Mouse (Mus musculus) liver, postnatal 0 days (tissue): ENCODE results near the gene Tmem150b. TPM values are rescaled to one million over a fixed set of nuclear protein-coding genes. Genes with fewer than 3 reads are reported as not detected.

Source experiments
- ATAC-seq: fragments of 200-750 bp; cut with Nextera tagmentation; 2 replicates; pipeline ENCODE4 v1.8.0; 2017; ENCODE audit warnings: mild to moderate bottlenecking, moderate library complexity
- DNase-seq: peaks from one replicate; pipeline ENCODE4 v3.0.0-alpha.2; 2016
- H3K27ac ChIP-seq: fragments of 300-500 bp; sonication (generic); 2 replicates; pipeline ENCODE4 v1.5.1; 2014; ENCODE audit warnings: antibody characterized with exemption, moderate library complexity, mild to moderate bottlenecking, low read depth
- H3K27me3 ChIP-seq: fragments of 300-500 bp; sonication (generic); 2 replicates; pipeline ENCODE4 v1.6.1; 2014; ENCODE audit warnings: low read length, control low read depth, mixed read lengths; ENCODE audit not compliant: insufficient read depth
- H3K36me3 ChIP-seq: fragments of 300-500 bp; sonication (generic); replicated peaks from 2 replicates; pipeline ENCODE4 v1.6.1; 2014; ENCODE audit warnings: mild to moderate bottlenecking, control low read depth, low read length, moderate library complexity, mixed read lengths; ENCODE audit not compliant: insufficient read depth
- H3K4me1 ChIP-seq: fragments of 300-500 bp; sonication (generic); 2 replicates; pipeline ENCODE4 v1.6.1; 2014; ENCODE audit warnings: antibody characterized with exemption, mild to moderate bottlenecking, control low read depth; ENCODE audit not compliant: insufficient read depth
- H3K4me2 ChIP-seq: fragments of 300-500 bp; sonication (generic); 2 replicates; pipeline ENCODE4 v1.6.1; 2014; ENCODE audit warnings: low read depth, mild to moderate bottlenecking, low read length, moderate library complexity, mixed read lengths
- H3K4me3 ChIP-seq: fragments of 300-500 bp; sonication (generic); 2 replicates; pipeline ENCODE4 v1.5.1; 2014; ENCODE audit warnings: low read depth, low read length
- H3K9ac ChIP-seq: fragments of 300-500 bp; sonication (generic); replicated peaks from 2 replicates; pipeline ENCODE4 v1.6.1; 2014; ENCODE audit warnings: mild to moderate bottlenecking, moderate library complexity
- H3K9me3 ChIP-seq: fragments of 300-500 bp; sonication (generic); 2 replicates; pipeline ENCODE4 v1.6.1; 2016; ENCODE audit warnings: mild to moderate bottlenecking, control low read depth, low read length, mixed read lengths
- CTCF ChIP-seq: sonication (generic); IDR thresholded peaks from 2 replicates; pipeline ENCODE4 v1.5.1; 2016; ENCODE audit warnings: antibody characterized with exemption, low read depth
- EP300 ChIP-seq: IDR thresholded peaks from 2 replicates; pipeline ENCODE4 v1.6.1; 2016; ENCODE audit warnings: antibody characterized with exemption, low read depth, mild to moderate bottlenecking
- WGBS: fragments of 180-500 bp; shearing (Covaris S2); extraction: QIAGEN DNeasy Blood & Tissue Kit; methylation state at CpG from one replicate; pipeline ENCODE4 v1.1.7; 2014; ENCODE audit not compliant: insufficient replicate concordance; 5-methylcytosine and 5-hydroxymethylcytosine counted together
- polyA plus RNA-seq: library from polyadenylated mRNA; unstranded; fragments of >200 nt; fragmentation: Nextera tagmentation; extraction: Ambion mirVana; gene quantifications from 2 replicates; pipeline ENCODE4 v1.2.1, GENCODE M21; 2015

Tmem150b gene
- polyA plus RNA-seq, 1 experiment from 2014 or later, result 0.29 TPM

- Histone ChIP-seq H3K4me1 (peaks cover 21% of the 10 kb centered on the region), H3K9me3 (no peaks in the 10 kb centered on the region), H3K9ac (no peak overlapping the region), H3K4me2 (no peak overlapping the region), H3K27ac (no peak overlapping the region), H3K27me3 (no peaks in the 10 kb centered on the region), H3K36me3 (peaks cover 23% of the 10 kb centered on the region), H3K4me3 (no peak overlapping the region)
- DNase-seq (no peak), ATAC-seq (no peak)
- 63% methylated on average over 12 of the region's 12 CpGs for WGBS
- TF ChIP-seq EP300 (no peak), CTCF (no peak)
These were observed 50.8 kb downstream of the Tmem150b start for GRCm38 (mm10) chr7:4674114-4674731.

DNA sequence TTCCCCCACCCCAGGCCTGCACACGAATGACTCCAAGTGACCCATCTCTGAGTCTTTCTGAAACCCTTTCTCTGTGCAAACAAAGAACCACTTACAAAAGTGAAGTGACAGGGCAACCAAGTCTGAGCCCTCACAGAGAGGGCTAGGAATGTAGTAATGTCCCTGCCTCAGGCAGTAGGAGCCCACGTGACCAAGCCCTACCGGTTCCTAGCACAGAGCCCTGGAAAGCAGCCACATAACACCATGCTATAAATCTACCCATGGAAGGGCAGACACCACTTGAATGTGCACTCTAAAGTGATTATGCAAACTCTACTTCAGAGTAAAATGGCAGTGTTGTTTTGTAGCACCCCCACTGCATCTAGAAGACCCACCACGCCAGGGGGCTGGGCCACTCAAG, 53.1 kb downstream of the Tmem150b start:
- Histone ChIP-seq H3K27me3 (no peaks in the 10 kb centered on the region), H3K9ac (no peak overlapping the region), H3K4me3 (no peak overlapping the region), H3K4me2 (no peak overlapping the region), H3K4me1 (peaks cover 21% of the 10 kb centered on the region), H3K36me3 (peaks cover 19% of the 10 kb centered on the region), H3K9me3 (no peaks in the 10 kb centered on the region), H3K27ac (no peak overlapping the region)
- ATAC-seq, result no peak
- no peak for DNase-seq
- TF ChIP-seq CTCF (no peak), EP300 (no peak)
- 68% methylated on average over 4 of the region's 4 CpGs for WGBS

DNA sequence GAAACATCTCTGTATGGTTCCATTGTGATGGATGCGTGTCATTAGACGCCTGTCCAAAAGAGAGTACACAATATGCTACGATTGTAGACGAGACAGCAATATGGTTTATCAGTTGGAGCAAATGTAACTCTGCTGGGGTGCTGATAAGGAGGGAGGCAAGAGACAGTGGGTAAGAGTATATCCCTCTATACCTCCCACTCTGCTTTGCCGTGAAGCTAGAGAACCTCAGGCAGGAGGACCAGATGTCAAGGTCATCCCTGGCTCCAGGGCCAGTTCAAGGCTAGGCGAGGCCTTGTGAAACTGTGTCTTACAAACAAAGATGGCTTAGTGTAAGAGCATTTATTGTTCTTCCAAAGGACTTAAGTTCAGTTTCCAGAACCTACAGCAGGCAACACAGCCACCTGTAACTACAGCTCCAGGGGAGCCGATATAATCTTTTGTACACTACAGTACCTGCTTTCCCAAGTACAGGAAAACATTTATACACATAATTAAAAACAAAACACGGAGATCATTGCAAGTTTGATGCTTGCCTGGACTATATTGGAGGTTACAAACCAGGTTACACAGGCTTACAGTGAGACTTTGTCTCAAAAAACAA, 54.3 kb downstream of the Tmem150b start:
- no peak for DNase-seq
- peak overlapping the region; percentile 64 for H3K27ac ChIP-seq
- peaks cover 19% of the 10 kb centered on the region for H3K36me3 ChIP-seq
- peaks cover 21% of the 10 kb centered on the region for H3K4me1 ChIP-seq
- ATAC-seq, result peak; percentile 91
- H3K9me3 ChIP-seq, result no peaks in the 10 kb centered on the region
- H3K4me3 ChIP-seq, result no peak overlapping the region
- WGBS, result 61% methylated on average over 8 of the region's 8 CpGs
- H3K9ac ChIP-seq, result 0 out of 2 replicates have a peak overlapping the region, but pooled peaks have one; percentile 21
- H3K4me2 ChIP-seq, result peak overlapping the region; percentile 53
- H3K27me3 ChIP-seq, result no peaks in the 10 kb centered on the region
- TF ChIP-seq EP300 (peak; percentile 92), CTCF (no peak)

DNA sequence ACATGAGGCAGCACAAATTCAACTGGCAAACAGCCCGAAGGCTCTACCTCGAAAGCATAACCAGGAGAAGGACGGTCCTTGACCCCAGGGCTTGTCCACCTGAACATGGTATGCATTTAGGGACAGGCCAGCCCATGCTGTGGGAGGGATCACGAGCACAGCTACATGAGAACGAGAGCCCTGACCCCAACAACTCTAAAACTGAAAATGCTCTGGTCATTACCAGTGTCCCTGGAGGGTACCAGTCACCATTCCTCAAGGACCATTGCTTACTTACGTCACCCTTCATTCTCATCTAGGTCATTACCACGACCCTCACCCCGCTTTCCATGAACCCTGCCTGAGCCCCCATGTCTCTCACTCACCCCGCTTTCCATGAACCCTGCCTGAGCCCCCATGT, 55.9 kb downstream of the Tmem150b start:
- H3K4me1 ChIP-seq, result peaks cover 21% of the 10 kb centered on the region
- H3K4me2 ChIP-seq, result no peak overlapping the region
- H3K9ac ChIP-seq, result no peak overlapping the region
- H3K27me3 ChIP-seq, result no peaks in the 10 kb centered on the region
- DNase-seq (no peak), ATAC-seq (no peak)
- H3K4me3 ChIP-seq, result no peak overlapping the region
- no peak overlapping the region for H3K27ac ChIP-seq
- no peak for TF ChIP-seq CTCF
- no peak for TF ChIP-seq EP300
- peaks cover 16% of the 10 kb centered on the region for H3K36me3 ChIP-seq
- H3K9me3 ChIP-seq, result no peaks in the 10 kb centered on the region
- WGBS, result 90% methylated on average over 8 of the region's 9 CpGs

DNA sequence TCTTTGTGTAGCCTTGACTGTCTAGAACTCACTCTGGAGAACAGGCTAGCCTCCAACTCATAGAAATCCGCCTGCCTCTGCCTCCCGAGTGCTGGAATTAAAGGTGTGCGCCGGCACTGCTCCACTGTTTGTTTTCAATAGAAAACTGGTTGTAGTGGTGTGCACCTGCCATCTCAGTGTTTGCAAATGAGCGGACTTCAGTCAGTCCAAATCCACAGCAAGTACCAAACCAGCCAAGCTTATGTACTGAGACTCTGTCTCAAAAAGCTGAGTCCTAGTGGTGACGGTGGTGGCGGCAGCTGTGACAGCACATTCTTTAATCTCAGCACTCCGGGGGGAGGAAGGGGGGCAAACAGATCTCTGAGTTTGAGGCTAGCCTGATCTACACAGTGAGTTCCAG, 56.5 kb downstream of the Tmem150b start:
- Histone ChIP-seq H3K27me3 (no peaks in the 10 kb centered on the region), H3K4me3 (no peak overlapping the region), H3K9ac (no peak overlapping the region), H3K36me3 (peaks cover 13% of the 10 kb centered on the region), H3K4me1 (peaks cover 21% of the 10 kb centered on the region), H3K9me3 (no peaks in the 10 kb centered on the region), H3K4me2 (no peak overlapping the region), H3K27ac (no peak overlapping the region)
- WGBS, result 85% methylated on average over 8 of the region's 8 CpGs
- DNase-seq (no peak), ATAC-seq (no peak)
- TF ChIP-seq EP300 (no peak), CTCF (no peak)

- no peak overlapping the region for H3K27ac ChIP-seq
- ATAC-seq (no peak), DNase-seq (no peak)
- no peaks in the 10 kb centered on the region for H3K9me3 ChIP-seq
- no peaks in the 10 kb centered on the region for H3K27me3 ChIP-seq
- peaks cover 18% of the 10 kb centered on the region for H3K4me1 ChIP-seq
- no peak for TF ChIP-seq EP300
- no peak for TF ChIP-seq CTCF
- H3K36me3 ChIP-seq, result peaks cover 19% of the 10 kb centered on the region
- WGBS, result 89% methylated on average over 5 of the region's 5 CpGs
- no peak overlapping the region for H3K4me3 ChIP-seq
- no peak overlapping the region for H3K4me2 ChIP-seq
- H3K9ac ChIP-seq, result no peak overlapping the region
These were observed 58.2 kb downstream of the Tmem150b start for GRCm38 (mm10) chr7:4666871-4667270.
